Mouse (Mus musculus) 3T3-L1 (cell line): ENCODE data around the gene Ddc.
A peak's percentile ranks its signal among the peaks of the same experiment; 100 is the strongest.

Experiments used
- DNase-seq: peaks from one replicate; pipeline ENCODE4 v3.0.0-alpha.2; 2015; ENCODE audit warnings: low read depth, low spot score

Ddc gene

DNA sequence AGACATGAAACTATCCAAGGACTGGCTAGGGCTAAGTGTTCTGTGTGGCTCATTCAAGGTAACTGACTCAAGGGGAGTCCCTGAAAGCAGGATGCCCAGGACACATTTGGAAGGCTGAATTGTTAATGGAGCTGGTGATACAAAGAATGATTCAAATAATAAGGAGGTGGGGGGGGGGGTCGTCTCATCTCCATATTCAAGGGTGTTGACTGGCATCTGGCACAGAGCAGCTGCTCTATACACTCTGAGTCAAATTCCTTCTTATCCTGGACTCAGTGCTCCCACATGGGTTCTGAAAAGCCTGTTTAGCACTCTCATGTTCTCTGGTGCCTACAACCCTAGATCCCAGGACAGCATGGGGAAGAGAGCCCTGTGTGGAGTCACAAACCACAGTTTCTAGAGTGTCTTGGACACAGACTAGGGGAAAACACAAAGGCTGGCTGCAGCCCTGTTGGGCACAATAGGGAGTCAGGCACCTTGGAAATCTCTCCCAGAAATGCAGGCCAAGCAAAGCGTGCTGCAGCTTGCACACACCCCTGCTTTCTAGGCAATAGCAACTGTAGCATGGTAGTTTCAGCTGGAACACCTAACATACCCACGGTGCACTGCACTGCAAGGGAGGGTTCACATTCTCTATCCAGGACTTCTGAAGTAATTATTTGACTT is 72.8 kb downstream of the Ddc start:
- no peak for DNase-seq

GRCm38 (mm10) chr11:11823980-11824911 is 73.7 kb downstream of the Ddc start:
- DNase-seq, result no peak

GRCm38 (mm10) chr11:11822181-11823095 is 75.5 kb downstream of the Ddc start:
- DNase-seq, result no peak

DNA sequence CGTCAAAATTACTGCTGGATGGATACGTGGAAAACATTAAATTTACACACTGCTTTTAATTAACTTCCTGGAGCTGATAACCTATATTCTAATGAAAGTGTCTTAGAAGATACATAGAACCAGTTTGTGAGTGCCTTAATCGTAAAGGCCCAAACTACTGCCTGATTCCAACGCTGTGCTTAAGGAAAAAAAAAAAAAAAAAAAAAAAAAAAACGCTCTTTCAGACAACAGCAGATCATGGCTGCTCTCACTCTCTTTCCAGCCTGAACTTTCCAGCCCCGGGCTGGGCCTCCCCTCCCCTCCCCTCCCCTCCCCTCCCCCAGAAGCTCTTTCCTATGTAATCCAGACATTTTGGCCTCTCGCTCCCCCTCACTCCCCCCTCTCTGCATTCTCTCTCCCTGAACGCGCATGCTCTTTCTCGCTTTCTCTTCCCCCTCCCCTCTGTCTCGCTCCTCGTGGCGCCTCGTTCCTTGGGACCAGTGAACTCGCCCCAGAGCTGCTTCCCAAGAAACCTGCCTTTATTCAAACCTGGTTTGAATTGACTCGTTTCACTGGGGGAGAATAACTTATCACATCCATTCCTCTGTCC is 76.5 kb downstream of the Ddc start:
- no peak for DNase-seq

GRCm38 (mm10) chr11:11820737-11821136 is 77.2 kb downstream of the Ddc start:
- DNase-seq, result peak; percentile 97

GRCm38 (mm10) chr11:11820251-11820650 is 77.7 kb downstream of the Ddc start:
- peak; percentile 100 for DNase-seq

DNA sequence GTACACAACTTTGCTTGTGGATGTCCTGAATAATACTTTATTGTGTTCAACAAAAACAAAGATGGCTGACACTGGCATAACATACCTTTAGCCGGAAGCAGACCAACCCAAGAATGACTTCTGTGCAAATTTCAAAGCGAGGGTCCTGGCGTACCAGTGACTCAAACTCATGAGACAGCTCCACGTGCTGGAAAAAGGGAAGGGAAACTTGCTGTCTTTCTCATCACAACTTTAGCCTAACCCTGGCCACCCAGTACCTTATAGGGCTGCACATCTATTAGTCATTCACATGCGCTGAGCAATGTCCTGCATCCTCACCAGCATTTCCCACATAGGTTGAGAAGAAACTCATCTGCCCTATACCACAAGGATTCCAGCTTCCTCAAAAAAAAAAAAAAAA is 78.7 kb downstream of the Ddc start:
- DNase-seq, result no peak

DNA sequence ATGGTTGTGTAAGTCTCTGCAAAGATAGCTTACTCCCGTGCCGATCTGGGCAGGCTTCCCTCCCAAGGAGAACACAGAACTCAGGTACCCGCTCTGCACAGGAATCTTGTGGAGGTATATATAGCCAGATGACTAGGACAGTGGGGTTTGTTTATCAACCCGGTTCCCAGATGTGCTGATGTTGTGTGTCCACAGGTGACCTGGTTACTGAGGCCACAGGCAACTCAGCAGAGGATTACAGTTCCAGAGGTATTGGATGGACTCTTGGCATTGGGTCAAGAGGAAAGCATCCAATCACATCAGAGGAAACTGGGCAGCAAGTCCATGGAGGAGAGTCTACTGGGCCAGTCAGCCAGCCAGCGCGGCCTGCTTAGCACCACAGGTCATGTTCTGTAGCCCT is 79.1 kb downstream of the Ddc start:
- no peak for DNase-seq

GRCm38 (mm10) chr11:11815737-11816136 is 82.2 kb downstream of the Ddc start:
- no peak for DNase-seq

- DNase-seq, result peak; percentile 90
These were observed 86.0 kb downstream of the Ddc start for GRCm38 (mm10) chr11:11811906-11812480.

DNA sequence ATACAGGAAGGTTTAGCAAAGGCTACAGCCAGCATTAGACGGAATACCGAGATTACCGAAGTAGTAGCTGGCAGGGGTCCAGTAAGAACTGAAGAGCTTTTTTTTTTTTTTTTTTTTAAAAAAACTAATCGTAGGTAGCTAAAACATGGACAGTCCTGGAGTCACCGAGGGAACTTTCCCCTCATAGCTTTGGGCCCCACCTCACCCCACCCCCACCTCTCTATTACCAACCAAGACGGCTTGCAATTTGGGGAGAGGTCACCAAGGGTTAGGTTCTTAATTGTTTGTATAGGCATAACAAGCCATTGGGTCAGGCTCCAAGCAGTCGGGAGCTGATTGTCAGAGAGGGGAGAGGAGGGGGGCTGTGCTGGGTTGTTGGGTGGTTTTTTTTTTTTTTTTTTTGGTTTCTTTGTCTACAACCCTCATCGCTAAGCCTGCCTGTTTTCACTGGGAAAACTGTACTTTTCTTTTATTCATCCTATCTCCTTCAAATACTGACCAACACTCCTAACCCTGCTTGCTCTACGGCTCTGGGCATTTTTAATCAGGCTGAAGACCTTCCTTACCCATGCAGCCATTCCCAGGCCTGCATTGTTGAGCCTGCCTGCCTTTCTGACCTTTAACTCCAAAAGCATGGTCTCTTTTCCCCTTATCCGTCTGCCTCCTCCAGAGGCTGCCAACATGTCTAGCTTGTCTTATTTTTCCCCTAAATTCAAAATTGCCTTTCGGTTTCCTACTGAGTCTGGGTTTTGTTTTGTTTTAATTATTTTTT is 88.4 kb downstream of the Ddc start:
- DNase-seq, result no peak

GRCm38 (mm10) chr11:11808820-11809403 is 89.0 kb downstream of the Ddc start, which contains the start of gene Fignl1:
Fignl1 (minus strand) TSS chr11:11808962.
- peak; percentile 95 for DNase-seq

GRCm38 (mm10) chr11:11808035-11808819 is 89.7 kb downstream of the Ddc start:
- no peak for DNase-seq

GRCm38 (mm10) chr11:11805951-11806350 is 92.0 kb downstream of the Ddc start:
- DNase-seq, result no peak

GRCm38 (mm10) chr11:11804421-11804820 is 93.5 kb downstream of the Ddc start:
- no peak for DNase-seq

DNA sequence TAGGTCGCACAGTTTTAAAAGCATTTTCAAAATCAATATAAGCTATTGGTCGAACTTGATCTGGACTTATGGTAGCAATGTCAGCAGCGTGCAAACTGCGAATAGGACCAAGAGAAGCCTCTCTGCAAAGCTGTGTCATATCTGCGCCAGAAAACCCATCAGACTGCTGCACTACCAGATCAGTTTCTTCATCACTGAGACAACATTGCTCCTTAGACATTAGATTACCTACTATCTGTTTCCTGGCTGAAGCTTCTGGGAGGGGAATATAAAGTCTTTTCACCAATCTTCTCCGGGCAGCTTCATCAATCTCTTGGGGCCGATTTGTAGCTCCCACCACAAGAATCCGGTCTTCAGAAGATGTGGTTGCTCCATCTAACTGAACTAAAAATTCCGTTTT is 96.9 kb downstream of the Ddc start:
- DNase-seq, result no peak

GRCm38 (mm10) chr11:11800304-11800703 is 97.6 kb downstream of the Ddc start:
- DNase-seq, result no peak

DNA sequence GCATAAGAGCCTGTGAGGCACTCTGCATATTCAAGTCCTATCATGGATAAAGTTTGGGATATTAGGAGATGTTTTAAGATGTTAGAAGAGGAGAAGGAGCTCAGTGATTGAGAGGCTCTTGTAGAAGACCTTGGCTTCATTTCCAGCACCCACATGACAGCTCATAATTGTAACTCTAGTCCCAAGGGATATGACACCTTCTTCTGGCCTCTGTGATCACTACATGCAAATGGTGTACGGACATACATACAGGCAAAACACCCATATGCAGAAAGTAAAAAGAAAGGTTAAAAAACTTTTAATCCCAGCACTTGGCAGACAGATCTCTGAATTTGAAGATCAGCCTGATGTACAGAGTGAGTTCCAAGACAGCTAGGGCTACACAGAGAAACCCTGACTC is 99.3 kb downstream of the Ddc start:
- DNase-seq, result no peak

GRCm38 (mm10) chr11:11794626-11795025 is 103.3 kb downstream of the Ddc start:
- no peak for DNase-seq
